Mouse (Mus musculus): Measurements from ENCODE around the gene Gm10184.
"Not testable (repeated sequence)": the region's sequence is repeated elsewhere in the genome, so short reads cannot be mapped to it uniquely, and the experiment has no call there.

Gene Gm10184

GRCm38 (mm10) chr17:89910349-89910748 is at the start of gene Gm10184:
Gene Gm10184, minus strand, starts transcription at chr17:89910449.
- in situ Hi-C loops (cut with MboI, MseI) = no loop called here

GRCm38 (mm10) chr17:89933950-89934349 is 23.7 kb upstream of the Gm10184 start:
- in situ Hi-C loops (cut with MboI, MseI) = no loop called here

GRCm38 (mm10) chr17:89907686-89908085 is 2.6 kb downstream of the Gm10184 start:
- in situ Hi-C loops (cut with MboI, MseI) = no loop called here

- in situ Hi-C loops (cut with MboI, MseI) = not testable (repeated sequence)
Measured at GRCm38 (mm10) chr17:89904701-89905100, 5.5 kb downstream of the Gm10184 start.

- in situ Hi-C loops (cut with MboI, MseI) = no loop called here
Measured at GRCm38 (mm10) chr17:89902767-89903166, 7.5 kb downstream of the Gm10184 start.

GRCm38 (mm10) chr17:89900610-89901009 is 9.6 kb downstream of the Gm10184 start:
- in situ Hi-C loops (cut with MboI, MseI) = no loop called here

- in situ Hi-C loops (cut with MboI, MseI) = loop anchor here in 1 of 2 experiments (5.0 kb wide), 1 partner anchor 88 kb away; no protein-coding TSS in a partner anchor
Measured at GRCm38 (mm10) chr17:89899813-89900212, 10.4 kb downstream of the Gm10184 start.

GRCm38 (mm10) chr17:89864996-89865395 is 45.3 kb downstream of the Gm10184 start:
- in situ Hi-C loops (cut with MboI, MseI) = loop anchor here in 1 of 2 experiments (10.0 kb wide), 1 partner anchor 1710 kb away; no protein-coding TSS in a partner anchor

All from T-helper 17 cell (primary cell).